Mouse (Mus musculus) heart, embryonic 10.5 days (tissue): ENCODE results near the gene Tbc1d4. TPM values are rescaled to one million over a fixed set of nuclear protein-coding genes. Genes with fewer than 3 reads are reported as not detected.

ENCODE experiments used
- DNase-seq: peaks from one replicate; pipeline ENCODE4 v3.0.0-alpha.2; 2017; ENCODE audit warnings: low spot score
- H3K27ac ChIP-seq: fragments of 300-500 bp; sonication (generic); 2 replicates; pipeline ENCODE4 v1.5.1; 2016; ENCODE audit warnings: mild to moderate bottlenecking
- H3K27me3 ChIP-seq: fragments of 300-500 bp; sonication (generic); 2 replicates; pipeline ENCODE4 v1.6.1; 2016; ENCODE audit warnings: mild to moderate bottlenecking; ENCODE audit not compliant: poor library complexity, insufficient read depth, severe bottlenecking
- H3K36me3 ChIP-seq: fragments of 300-500 bp; sonication (generic); 2 replicates; pipeline ENCODE4 v1.6.1; 2016; ENCODE audit warnings: mild to moderate bottlenecking, moderate library complexity
- H3K4me1 ChIP-seq: fragments of 300-500 bp; sonication (generic); 2 replicates; pipeline ENCODE4 v1.6.1; 2016; ENCODE audit warnings: mild to moderate bottlenecking
- H3K4me3 ChIP-seq: fragments of 300-500 bp; sonication (generic); 2 replicates; pipeline ENCODE4 v1.5.1; 2016; ENCODE audit warnings: mild to moderate bottlenecking, moderate library complexity
- H3K9me3 ChIP-seq: fragments of 300-500 bp; sonication (generic); 2 replicates; pipeline ENCODE4 v1.6.1; 2016; ENCODE audit warnings: mild to moderate bottlenecking, moderate library complexity
- WGBS: fragments of 180-500 bp; shearing (Covaris S2); methylation state at CpG from one replicate; pipeline ENCODE4 v1.1.7; 2016; 5-methylcytosine and 5-hydroxymethylcytosine counted together
- polyA plus RNA-seq: library from polyadenylated mRNA; unstranded; fragments of >200 nt; fragmentation: Nextera tagmentation; extraction: Ambion mirVana; gene quantifications from 2 replicates; pipeline ENCODE4 v1.2.1, GENCODE M21; 2016

Gene Tbc1d4
- polyA plus RNA-seq, 1 experiment from 2014 or later, result 13.7 TPM

DNA sequence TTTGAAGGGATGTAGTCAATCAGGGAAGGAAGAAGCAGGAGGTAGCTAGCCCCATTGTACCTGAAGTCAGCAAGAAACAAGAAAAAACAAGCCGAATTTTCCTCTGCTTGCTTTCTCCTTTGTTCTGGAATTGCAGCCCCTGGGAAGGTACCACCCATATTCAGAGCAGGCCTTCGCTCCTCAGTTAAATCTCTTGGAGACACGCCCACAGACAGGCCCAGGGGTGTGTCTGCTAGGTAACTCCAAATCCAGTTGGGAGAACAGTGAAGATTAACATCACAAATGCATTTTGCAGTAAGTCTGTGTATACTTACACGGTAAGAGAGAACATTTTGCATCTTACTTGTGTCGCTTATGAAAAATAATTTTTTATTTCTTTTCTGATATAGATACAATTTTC is 92.1 kb downstream of the Tbc1d4 start:
- Histone ChIP-seq H3K4me3 (no peak overlapping the region), H3K27ac (no peak overlapping the region), H3K27me3 (no peaks in the 10 kb centered on the region), H3K4me1 (peaks cover 23% of the 10 kb centered on the region), H3K9me3 (no peaks in the 10 kb centered on the region), H3K36me3 (no peaks in the 10 kb centered on the region)
- no peak for DNase-seq
- WGBS, result 31% methylated on average over 5 of the region's 5 CpGs

GRCm38 (mm10) chr14:101516031-101516430 is 93.0 kb downstream of the Tbc1d4 start:
- Histone ChIP-seq H3K9me3 (no peaks in the 10 kb centered on the region), H3K27ac (no peak overlapping the region), H3K4me3 (no peak overlapping the region), H3K4me1 (peaks cover 23% of the 10 kb centered on the region), H3K27me3 (no peaks in the 10 kb centered on the region), H3K36me3 (no peaks in the 10 kb centered on the region)
- WGBS, result 87% methylated on average over 11 of the region's 11 CpGs
- DNase-seq, result no peak

- peaks cover 23% of the 10 kb centered on the region for H3K4me1 ChIP-seq
- no peak overlapping the region for H3K27ac ChIP-seq
- DNase-seq, result no peak
- 66% methylated on average over 4 of the region's 4 CpGs for WGBS
- H3K9me3 ChIP-seq, result no peaks in the 10 kb centered on the region
- H3K36me3 ChIP-seq, result no peaks in the 10 kb centered on the region
- no peak overlapping the region for H3K4me3 ChIP-seq
- no peaks in the 10 kb centered on the region for H3K27me3 ChIP-seq
Measured at GRCm38 (mm10) chr14:101515271-101515670, 93.7 kb downstream of the Tbc1d4 start.

DNA sequence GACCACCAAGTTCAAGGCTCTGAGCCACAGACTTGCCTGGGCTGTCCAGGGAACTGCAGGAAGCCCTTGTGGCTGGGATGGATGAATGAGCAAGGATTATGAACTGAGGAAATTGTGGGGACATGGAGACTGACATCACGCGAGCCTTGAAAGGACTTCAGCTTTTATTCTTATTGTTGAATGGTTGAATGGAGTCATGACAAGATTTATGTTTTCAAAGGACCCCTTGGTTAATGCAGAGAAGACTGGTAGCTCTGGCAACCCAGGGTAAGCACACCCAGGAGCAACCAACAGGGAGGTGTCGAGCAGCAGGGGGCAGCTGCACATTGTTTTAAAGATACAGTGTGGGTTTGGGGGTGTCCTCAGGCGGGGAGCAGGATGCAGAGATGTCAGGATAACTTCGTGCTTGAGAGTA is 94.4 kb downstream of the Tbc1d4 start:
- peaks cover 23% of the 10 kb centered on the region for H3K4me1 ChIP-seq
- no peaks in the 10 kb centered on the region for H3K36me3 ChIP-seq
- H3K4me3 ChIP-seq, result no peak overlapping the region
- no peak for DNase-seq
- no peaks in the 10 kb centered on the region for H3K9me3 ChIP-seq
- no peaks in the 10 kb centered on the region for H3K27me3 ChIP-seq
- no peak overlapping the region for H3K27ac ChIP-seq
- WGBS, result 75% methylated on average over 5 of the region's 5 CpGs

DNA sequence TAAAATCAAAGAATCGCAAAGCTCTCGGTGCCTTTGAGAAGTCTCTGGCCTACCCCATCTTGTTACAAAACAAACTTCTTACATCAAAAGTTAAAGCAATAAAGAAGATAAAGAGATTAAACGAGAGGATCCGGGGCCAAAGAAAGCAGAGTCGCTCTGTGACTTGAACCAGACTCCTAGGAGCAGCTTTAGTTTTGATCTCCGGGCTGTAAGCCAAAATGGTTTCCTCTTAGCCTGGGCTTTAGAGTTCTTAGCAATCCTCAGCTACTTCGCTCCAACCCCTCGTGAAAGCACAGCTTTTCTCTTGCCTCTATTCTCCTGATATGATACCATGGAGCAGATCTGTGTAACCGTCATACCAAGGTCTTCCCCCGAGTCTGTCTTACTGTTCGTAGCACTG is 95.8 kb downstream of the Tbc1d4 start:
- 80% methylated on average over 11 of the region's 11 CpGs for WGBS

DNA sequence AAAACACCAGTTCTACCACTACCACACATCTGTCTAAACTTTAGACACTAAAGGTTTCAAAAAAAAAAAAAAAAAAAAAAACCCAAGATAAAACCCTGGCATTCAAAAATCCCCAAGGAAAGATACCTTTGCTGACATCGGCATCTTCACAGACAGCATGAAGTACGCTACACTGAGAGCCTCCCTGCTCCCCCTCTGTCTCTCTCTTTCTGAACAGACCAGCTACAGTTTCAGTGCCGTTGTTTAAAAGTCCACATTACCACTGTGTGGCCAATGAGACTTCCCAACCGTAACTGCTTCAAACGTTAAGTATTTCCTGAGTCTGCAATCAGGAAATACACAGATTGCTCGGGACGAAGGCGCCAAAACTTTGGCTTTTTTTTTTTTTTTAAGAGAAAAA is 97.6 kb downstream of the Tbc1d4 start:
- no peak for DNase-seq
- H3K9me3 ChIP-seq, result no peaks in the 10 kb centered on the region
- H3K4me3 ChIP-seq, result no peak overlapping the region
- H3K27me3 ChIP-seq, result no peaks in the 10 kb centered on the region
- 64% methylated on average over 8 of the region's 8 CpGs for WGBS
- H3K4me1 ChIP-seq, result peaks cover 11% of the 10 kb centered on the region
- H3K36me3 ChIP-seq, result no peaks in the 10 kb centered on the region
- H3K27ac ChIP-seq, result no peak overlapping the region

More for the DNA sequence above, 95.8 kb downstream of the Tbc1d4 start:
- Histone ChIP-seq H3K27ac (no peak overlapping the region), H3K9me3 (no peaks in the 10 kb centered on the region), H3K4me1 (peaks cover 16% of the 10 kb centered on the region), H3K4me3 (no peak overlapping the region), H3K36me3 (no peaks in the 10 kb centered on the region), H3K27me3 (no peaks in the 10 kb centered on the region)
- no peak for DNase-seq

- Histone ChIP-seq H3K9me3 (no peaks in the 10 kb centered on the region), H3K27ac (no peak overlapping the region), H3K36me3 (no peaks in the 10 kb centered on the region), H3K4me1 (peaks cover 11% of the 10 kb centered on the region), H3K4me3 (no peak overlapping the region), H3K27me3 (no peaks in the 10 kb centered on the region)
- WGBS, result 76% methylated on average over 13 of the region's 13 CpGs
- DNase-seq, result no peak
Measured at GRCm38 (mm10) chr14:101510540-101511313, 98.3 kb downstream of the Tbc1d4 start.

GRCm38 (mm10) chr14:101509759-101510158 is 99.2 kb downstream of the Tbc1d4 start:
- Histone ChIP-seq H3K9me3 (no peaks in the 10 kb centered on the region), H3K27ac (no peak overlapping the region), H3K4me1 (peaks cover 4% of the 10 kb centered on the region; the same call in 1 of the 2 replicates), H3K27me3 (no peaks in the 10 kb centered on the region), H3K36me3 (no peaks in the 10 kb centered on the region), H3K4me3 (no peak overlapping the region)
- 87% methylated on average over 7 of the region's 7 CpGs for WGBS
- DNase-seq, result no peak

GRCm38 (mm10) chr14:101507956-101508355 is 101.0 kb downstream of the Tbc1d4 start:
- no peak for DNase-seq
- 70% methylated on average over 7 of the region's 7 CpGs for WGBS
- no peaks in the 10 kb centered on the region for H3K9me3 ChIP-seq
- 0 out of 2 replicates have a peak, but pooled peaks cover 3% of the 10 kb centered on the region for H3K4me1 ChIP-seq
- no peaks in the 10 kb centered on the region for H3K27me3 ChIP-seq
- no peak overlapping the region for H3K27ac ChIP-seq
- no peak overlapping the region for H3K4me3 ChIP-seq
- no peaks in the 10 kb centered on the region for H3K36me3 ChIP-seq

GRCm38 (mm10) chr14:101507146-101507545 is 101.8 kb downstream of the Tbc1d4 start:
- H3K9me3 ChIP-seq, result no peaks in the 10 kb centered on the region
- no peaks in the 10 kb centered on the region for H3K27me3 ChIP-seq
- DNase-seq, result no peak
- H3K27ac ChIP-seq, result no peak overlapping the region
- no peaks in the 10 kb centered on the region for H3K36me3 ChIP-seq
- no peak overlapping the region for H3K4me3 ChIP-seq
- WGBS, result 88% methylated on average over 17 of the region's 17 CpGs
- H3K4me1 ChIP-seq, result no peaks in the 10 kb centered on the region

- H3K27me3 ChIP-seq, result no peaks in the 10 kb centered on the region
Measured at GRCm38 (mm10) chr14:101505805-101506204, 103.2 kb downstream of the Tbc1d4 start.

DNA sequence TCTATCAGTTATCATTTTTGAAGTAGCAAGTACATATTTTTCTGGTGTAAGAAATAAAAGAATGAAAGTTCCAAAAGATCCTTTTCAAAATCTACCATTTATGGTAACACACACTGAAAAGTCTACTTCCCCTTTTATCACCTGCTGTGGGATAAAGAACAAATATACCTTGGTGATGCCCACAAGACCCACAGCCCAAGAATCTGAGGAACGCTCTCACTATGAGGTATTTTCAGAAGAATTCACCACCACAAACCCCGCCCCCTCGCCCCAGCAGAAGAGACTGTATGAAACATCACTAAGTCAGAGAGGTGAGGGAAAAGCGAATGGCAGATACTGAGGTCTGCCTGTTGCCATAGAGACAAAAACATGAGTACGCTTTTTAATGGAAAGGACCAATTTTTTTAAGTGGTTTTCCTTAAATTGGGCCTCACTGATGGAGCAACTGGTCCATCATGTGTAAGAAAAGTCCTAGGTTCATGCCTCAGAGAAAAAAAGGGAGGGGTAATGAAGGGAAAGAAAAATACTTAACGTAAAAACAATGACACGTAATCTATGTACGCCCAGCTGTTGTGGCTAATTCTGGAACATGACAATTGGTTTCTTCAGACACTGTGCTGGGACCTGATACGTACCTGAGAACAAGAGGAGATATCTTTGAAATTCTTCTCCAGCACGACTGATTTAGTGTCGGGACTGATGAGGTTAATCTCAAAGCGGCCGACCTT is 104.4 kb downstream of the Tbc1d4 start:
- Histone ChIP-seq H3K27me3 (no peaks in the 10 kb centered on the region), H3K27ac (no peak overlapping the region), H3K4me3 (no peak overlapping the region), H3K9me3 (no peaks in the 10 kb centered on the region), H3K4me1 (no peaks in the 10 kb centered on the region), H3K36me3 (peaks cover 1% of the 10 kb centered on the region; the same call in 1 of the 2 replicates)
- 76% methylated on average over 13 of the region's 13 CpGs for WGBS
- DNase-seq, result no peak

More at GRCm38 (mm10) chr14:101505805-101506204, 103.2 kb downstream of the Tbc1d4 start:
- H3K36me3 ChIP-seq, result no peaks in the 10 kb centered on the region
- H3K4me1 ChIP-seq, result no peaks in the 10 kb centered on the region
- no peak for DNase-seq
- no peak overlapping the region for H3K4me3 ChIP-seq
- no peaks in the 10 kb centered on the region for H3K9me3 ChIP-seq
- no peak overlapping the region for H3K27ac ChIP-seq

- no peak overlapping the region for H3K4me3 ChIP-seq
- H3K9me3 ChIP-seq, result no peaks in the 10 kb centered on the region
- DNase-seq, result no peak
- no peaks in the 10 kb centered on the region for H3K27me3 ChIP-seq
- WGBS, result 78% methylated on average over 3 of the region's 3 CpGs
- H3K36me3 ChIP-seq, result peaks cover 4% of the 10 kb centered on the region; the same call in 1 of the 2 replicates
- no peaks in the 10 kb centered on the region for H3K4me1 ChIP-seq
- no peak overlapping the region for H3K27ac ChIP-seq
Measured at GRCm38 (mm10) chr14:101503168-101503961, 105.6 kb downstream of the Tbc1d4 start.
